Mouse (Mus musculus) embryonic facial prominence, embryonic 11.5 days (tissue): ENCODE measurements around the gene Grtp1. TPM values are rescaled to one million over a fixed set of nuclear protein-coding genes. Genes with fewer than 3 reads are reported as not detected.
"Not testable (repeated sequence)": the region's sequence is repeated elsewhere in the genome, so short reads cannot be mapped to it uniquely, and the experiment has no call there.

Experiments used
- ATAC-seq: fragments of 200-750 bp; cut with Nextera tagmentation; replicated peaks from 2 replicates; pipeline ENCODE4 v1.8.0; 2017; ENCODE audit warnings: low read depth; ENCODE audit not compliant: insufficient number of reproducible peaks, low FRiP score, low TSS enrichment
- DNase-seq: peaks from one replicate; pipeline ENCODE4 v3.0.0-alpha.2; 2015; ENCODE audit warnings: low spot score
- H3K27ac ChIP-seq: fragments of 300-500 bp; sonication (generic); replicated peaks from 2 replicates; pipeline ENCODE4 v1.5.1; 2014; ENCODE audit warnings: mild to moderate bottlenecking, low read depth, low read length, control low read depth
- H3K27me3 ChIP-seq: fragments of 300-500 bp; sonication (generic); 2 replicates; pipeline ENCODE4 v1.6.1; 2014; ENCODE audit warnings: mild to moderate bottlenecking, low read length, moderate library complexity, mixed read lengths; ENCODE audit not compliant: control insufficient read depth, insufficient read depth
- H3K36me3 ChIP-seq: fragments of 300-500 bp; sonication (generic); replicated peaks from 2 replicates; pipeline ENCODE4 v1.6.1; 2014; ENCODE audit warnings: low read depth, mild to moderate bottlenecking, low read length, moderate library complexity, mixed read lengths; ENCODE audit not compliant: control insufficient read depth, insufficient read depth
- H3K4me1 ChIP-seq: fragments of 300-500 bp; sonication (generic); 2 replicates; pipeline ENCODE4 v1.6.1; 2014; ENCODE audit warnings: low read length, mixed read lengths; ENCODE audit not compliant: control insufficient read depth, insufficient read depth
- H3K4me2 ChIP-seq: fragments of 300-500 bp; sonication (generic); 2 replicates; pipeline ENCODE4 v1.6.1; 2014; ENCODE audit warnings: low read depth, mild to moderate bottlenecking, control low read depth, low read length, moderate library complexity
- H3K4me3 ChIP-seq: fragments of 300-500 bp; sonication (generic); 2 replicates; pipeline ENCODE4 v1.5.1; 2014; ENCODE audit warnings: low read depth, low read length, control low read depth
- H3K9ac ChIP-seq: fragments of 300-500 bp; sonication (generic); replicated peaks from 2 replicates; pipeline ENCODE4 v1.6.1; 2014; ENCODE audit warnings: mild to moderate bottlenecking, control low read depth, low read length
- H3K9me3 ChIP-seq: fragments of 300-500 bp; sonication (generic); replicated peaks from 2 replicates; pipeline ENCODE4 v1.6.1; 2016; ENCODE audit warnings: mild to moderate bottlenecking, low read length, inconsistent platforms, mixed read lengths; ENCODE audit not compliant: control insufficient read depth
- WGBS: fragments of 180-500 bp; shearing (Covaris S2); extraction: QIAGEN DNeasy Blood & Tissue Kit; methylation state at CpG from one replicate; pipeline ENCODE4 v1.1.7; 2014; 5-methylcytosine and 5-hydroxymethylcytosine counted together
- polyA plus RNA-seq: library from polyadenylated mRNA; unstranded; fragments of >200 nt; fragmentation: Nextera tagmentation; extraction: Ambion mirVana; gene quantifications from 2 replicates; pipeline ENCODE4 v1.2.1, GENCODE M21; 2014

Grtp1 gene
- polyA plus RNA-seq, 1 experiment from 2014 or later, result 14.5 TPM

DNA sequence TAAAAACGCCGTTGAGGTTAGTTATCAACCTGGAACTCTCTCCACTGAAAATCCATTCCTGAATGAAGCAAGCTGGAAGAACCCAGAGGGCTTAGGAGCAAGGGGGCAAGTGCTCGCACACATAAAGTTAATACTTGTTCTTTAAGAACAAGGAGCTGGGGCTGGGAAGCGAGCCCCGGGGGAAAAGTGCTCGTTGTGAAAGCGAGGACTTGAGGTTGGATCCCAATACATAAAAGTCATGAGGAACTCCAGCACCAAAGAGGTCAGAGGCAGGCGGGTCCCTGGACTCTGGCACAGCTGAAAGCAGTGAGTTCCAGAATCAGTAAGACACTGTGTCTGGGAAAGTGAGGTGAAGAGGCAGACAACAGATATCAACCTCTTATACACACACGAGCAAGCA, 46.3 kb downstream of the Grtp1 start:
- ATAC-seq (no peak), DNase-seq (no peak)
- Histone ChIP-seq H3K4me3 (no peak overlapping the region), H3K36me3 (peaks cover 2% of the 10 kb centered on the region; the same call in 1 of the 2 replicates), H3K9me3 (no peaks in the 10 kb centered on the region), H3K4me1 (no peaks in the 10 kb centered on the region), H3K9ac (no peak overlapping the region), H3K27ac (no peak overlapping the region), H3K4me2 (no peak overlapping the region), H3K27me3 (no peaks in the 10 kb centered on the region)
- 77% methylated on average over 9 of the region's 9 CpGs for WGBS

DNA sequence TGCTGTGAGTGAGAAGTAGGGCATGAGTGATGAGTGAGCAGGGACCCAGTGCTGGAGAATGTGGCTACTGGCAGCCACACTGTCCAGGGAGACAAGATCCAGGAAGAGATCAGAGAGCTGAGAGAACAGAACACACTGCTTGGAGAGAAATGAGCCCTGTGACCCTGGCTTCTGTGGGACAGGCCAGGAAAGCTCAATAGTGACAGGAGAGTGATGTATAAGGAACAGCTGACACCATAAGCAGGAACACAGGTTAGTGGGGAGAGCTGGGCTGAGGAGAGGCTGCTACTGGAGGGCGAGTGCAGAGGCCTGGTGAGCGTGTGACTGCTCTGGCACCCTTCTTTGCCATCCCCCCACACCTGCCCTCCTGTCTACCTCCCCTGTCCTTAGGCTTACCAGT, 49.5 kb downstream of the Grtp1 start:
- Histone ChIP-seq H3K4me2 (no peak overlapping the region), H3K27me3 (no peaks in the 10 kb centered on the region), H3K4me3 (no peak overlapping the region), H3K4me1 (no peaks in the 10 kb centered on the region), H3K27ac (no peak overlapping the region), H3K36me3 (peaks cover 4% of the 10 kb centered on the region), H3K9me3 (no peaks in the 10 kb centered on the region), H3K9ac (no peak overlapping the region)
- no peak for DNase-seq
- WGBS, result 70% methylated on average over 2 of the region's 2 CpGs
- no peak for ATAC-seq

- H3K9ac ChIP-seq, result no peak overlapping the region
- ATAC-seq (no peak), DNase-seq (no peak)
- 65% methylated on average over 5 of the region's 5 CpGs for WGBS
- no peaks in the 10 kb centered on the region for H3K9me3 ChIP-seq
- H3K27ac ChIP-seq, result no peak overlapping the region
- no peak overlapping the region for H3K4me2 ChIP-seq
- H3K4me3 ChIP-seq, result no peak overlapping the region
- H3K27me3 ChIP-seq, result no peaks in the 10 kb centered on the region
- H3K36me3 ChIP-seq, result peaks cover 4% of the 10 kb centered on the region
- H3K4me1 ChIP-seq, result no peaks in the 10 kb centered on the region
Measured at GRCm38 (mm10) chr8:13149866-13150265, 50.6 kb downstream of the Grtp1 start.

DNA sequence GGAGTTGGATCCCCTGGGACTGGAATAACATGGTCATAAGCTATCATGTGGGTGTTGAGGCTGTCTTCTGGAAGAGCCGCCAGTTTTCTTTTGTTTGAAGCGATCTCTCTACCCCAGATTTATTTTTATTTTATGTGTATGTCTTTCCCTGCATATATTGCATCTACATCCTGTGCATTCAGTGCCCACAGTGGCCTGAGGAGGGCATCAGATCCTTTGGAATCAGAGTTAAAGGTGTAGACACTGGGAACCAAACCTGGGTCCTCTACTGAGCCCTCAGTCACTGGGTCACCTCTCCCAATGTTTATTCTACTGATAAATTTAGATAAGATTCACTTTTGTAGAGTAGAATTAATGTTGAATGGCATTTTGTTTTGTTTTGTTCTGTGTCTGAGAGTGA, 51.1 kb downstream of the Grtp1 start:
- ATAC-seq, result no peak
- DNase-seq, result no peak
- Histone ChIP-seq H3K27ac (no peak overlapping the region), H3K36me3 (peaks cover 8% of the 10 kb centered on the region), H3K27me3 (no peaks in the 10 kb centered on the region), H3K4me1 (no peaks in the 10 kb centered on the region), H3K9me3 (no peaks in the 10 kb centered on the region), H3K4me2 (no peak overlapping the region), H3K4me3 (no peak overlapping the region), H3K9ac (no peak overlapping the region)
- WGBS, result 93% methylated on average over 2 of the region's 2 CpGs

- Histone ChIP-seq H3K9ac (no peak overlapping the region), H3K9me3 (no peaks in the 10 kb centered on the region), H3K4me3 (no peak overlapping the region), H3K4me1 (no peaks in the 10 kb centered on the region), H3K36me3 (peaks cover 8% of the 10 kb centered on the region), H3K27me3 (no peaks in the 10 kb centered on the region), H3K4me2 (no peak overlapping the region), H3K27ac (no peak overlapping the region)
- WGBS, result 91% methylated on average over 2 of the region's 2 CpGs
- ATAC-seq (no peak), DNase-seq (no peak)
Measured at GRCm38 (mm10) chr8:13148476-13148875, 51.9 kb downstream of the Grtp1 start.

DNA sequence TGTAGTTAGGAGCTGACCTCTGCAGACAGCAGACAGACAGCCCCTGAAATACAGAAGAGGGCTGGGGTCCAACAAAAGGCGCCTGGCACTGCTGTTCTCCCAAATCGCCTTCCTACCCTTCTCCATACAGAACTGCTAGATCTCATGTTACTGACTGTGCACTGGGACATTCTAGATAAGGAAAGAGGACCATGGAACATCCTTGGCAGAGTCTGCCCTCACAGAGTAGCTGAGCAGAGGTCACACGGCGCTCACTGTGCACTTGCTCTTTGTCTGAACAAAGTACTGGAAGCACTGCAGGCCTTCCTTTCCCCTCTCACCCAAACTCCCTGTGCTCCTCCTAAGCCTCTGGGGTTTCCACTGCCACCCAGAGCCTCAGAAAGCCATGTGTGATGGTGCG, 58.7 kb downstream of the Grtp1 start:
- no peak for DNase-seq
- no peak overlapping the region for H3K4me3 ChIP-seq
- H3K27me3 ChIP-seq, result no peaks in the 10 kb centered on the region
- 94% methylated on average over 5 of the region's 5 CpGs for WGBS
- H3K9ac ChIP-seq, result no peak overlapping the region
- H3K4me2 ChIP-seq, result no peak overlapping the region
- H3K9me3 ChIP-seq, result no peaks in the 10 kb centered on the region
- no peak overlapping the region for H3K27ac ChIP-seq
- peaks cover 14% of the 10 kb centered on the region for H3K36me3 ChIP-seq
- H3K4me1 ChIP-seq, result no peaks in the 10 kb centered on the region
- no peak for ATAC-seq

DNA sequence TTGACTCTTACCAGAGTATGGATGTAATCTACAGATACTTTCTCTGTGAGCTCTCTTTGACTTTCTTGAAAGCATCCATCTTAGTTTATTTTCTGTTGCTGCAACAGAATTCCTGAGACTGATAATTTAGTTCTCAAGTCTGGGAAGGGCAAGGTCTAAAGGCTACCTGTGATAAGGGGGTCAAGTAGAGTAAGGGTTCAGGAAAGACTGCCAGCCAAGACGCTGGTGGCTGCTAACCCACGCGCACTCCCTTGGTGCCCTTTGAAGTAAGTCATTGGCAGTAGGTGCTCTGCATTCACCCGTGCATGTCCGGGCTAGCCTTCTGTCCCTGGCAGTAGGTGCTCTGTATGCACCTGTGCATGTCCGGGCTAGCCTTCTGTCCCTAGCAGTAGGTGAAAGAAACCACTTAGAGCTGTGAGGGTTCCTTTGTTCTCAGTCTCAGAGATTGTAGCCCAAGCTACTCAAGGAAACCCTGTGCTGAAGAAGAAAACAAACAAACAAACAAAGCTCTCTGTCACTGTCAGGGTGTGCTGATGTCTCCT, 60.7 kb downstream of the Grtp1 start:
- H3K4me2 ChIP-seq, result no peak overlapping the region
- H3K36me3 ChIP-seq, result peaks cover 15% of the 10 kb centered on the region
- H3K27ac ChIP-seq, result no peak overlapping the region
- DNase-seq (no peak), ATAC-seq (no peak)
- H3K4me1 ChIP-seq, result no peaks in the 10 kb centered on the region
- H3K9me3 ChIP-seq, result no peaks in the 10 kb centered on the region
- WGBS, result 86% methylated on average over 6 of the region's 6 CpGs
- no peaks in the 10 kb centered on the region for H3K27me3 ChIP-seq
- H3K4me3 ChIP-seq, result no peak overlapping the region
- no peak overlapping the region for H3K9ac ChIP-seq

DNA sequence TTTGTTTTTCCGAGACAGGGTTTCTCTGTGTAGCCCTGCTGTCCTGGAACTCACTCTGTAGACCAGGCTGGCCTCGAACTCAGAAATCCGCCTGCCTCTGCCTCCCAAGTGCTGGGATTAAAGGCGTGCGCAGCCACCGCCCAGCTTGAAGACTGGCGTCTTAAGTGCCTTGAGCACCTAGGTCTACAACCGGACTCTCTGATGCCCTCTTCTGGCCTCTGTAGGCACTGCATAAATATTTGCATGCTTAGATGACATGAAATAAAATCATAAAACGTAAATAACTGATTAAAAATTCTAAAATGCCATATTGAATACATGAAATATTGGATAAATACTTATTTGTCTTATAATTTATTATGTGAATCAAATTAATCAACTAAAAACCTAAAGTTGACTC, 68.2 kb downstream of the Grtp1 start:
- H3K27me3 ChIP-seq, H3K4me3 ChIP-seq, H3K9ac ChIP-seq, H3K9me3 ChIP-seq, H3K27ac ChIP-seq, H3K4me2 ChIP-seq, ATAC-seq, H3K4me1 ChIP-seq: not testable (repeated sequence)
- H3K36me3 ChIP-seq, result peaks cover 18% of the 10 kb centered on the region
- 71% methylated on average over 9 of the region's 9 CpGs for WGBS
- DNase-seq, result peak; percentile 72
